Mouse (Mus musculus) monocyte, adult 2 months (primary cell): ENCODE data around the gene Dclk3.

Experiments used
- DNase-seq, 2 experiments: peaks; one replicate each; pipeline ENCODE4 v3.0.0; 2022; ENCODE audit warnings: low spot score in 2 of 2, low read depth in 1 of 2

Dclk3 gene

DNA sequence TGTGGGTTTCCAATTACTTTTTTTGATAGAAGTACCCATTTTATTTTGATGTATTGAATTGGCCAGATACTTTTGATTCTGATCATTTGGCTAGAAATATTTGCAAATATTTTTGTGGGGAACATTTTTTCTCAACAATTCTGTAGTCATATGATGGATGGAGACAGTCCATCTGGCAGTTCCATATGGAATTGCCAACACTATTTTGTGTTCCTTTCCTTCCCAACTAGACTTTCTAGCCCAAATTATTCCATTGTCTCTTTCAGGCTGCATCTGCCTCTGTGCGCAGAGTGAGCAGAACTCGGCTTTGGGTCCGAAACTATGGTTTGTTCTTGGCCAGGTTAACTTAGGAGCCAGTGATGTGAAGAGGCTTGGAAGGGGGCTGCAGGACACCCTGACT, 42.1 kb downstream of the Dclk3 start:
- DNase-seq: no peak

GRCm38 (mm10) chr9:111486645-111487477, 48.0 kb downstream of the Dclk3 start:
- DNase-seq: no peak

GRCm38 (mm10) chr9:111490583-111490982, 51.7 kb downstream of the Dclk3 start:
- DNase-seq: no peak

GRCm38 (mm10) chr9:111491280-111491679, 52.4 kb downstream of the Dclk3 start:
- DNase-seq: no peak

- no peak for DNase-seq
Observed at GRCm38 (mm10) chr9:111493490-111493889, 54.6 kb downstream of the Dclk3 start.

GRCm38 (mm10) chr9:111495561-111495960, 56.7 kb downstream of the Dclk3 start:
- DNase-seq: no peak

- no peak for DNase-seq
Observed at GRCm38 (mm10) chr9:111497074-111497811, 58.4 kb downstream of the Dclk3 start.

DNA sequence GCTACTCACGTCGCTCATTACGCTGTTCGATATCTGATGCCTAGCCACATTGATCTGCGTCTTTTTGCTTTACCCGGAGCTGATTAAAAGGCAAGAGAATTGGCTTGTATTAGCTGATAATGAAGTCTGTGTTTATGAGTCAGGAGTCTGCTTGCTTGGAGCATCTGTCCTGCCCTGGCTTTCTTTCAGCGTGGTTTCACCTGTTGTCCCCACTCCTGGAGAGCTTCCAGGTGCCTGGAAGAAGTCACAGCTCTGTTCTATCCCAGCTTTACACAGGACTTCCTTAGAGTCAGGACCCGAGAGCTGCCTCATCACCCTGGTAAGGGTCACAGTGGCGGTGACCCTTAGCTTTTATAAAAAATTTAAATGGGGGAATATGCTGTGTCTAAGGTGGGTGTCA, 61.3 kb downstream of the Dclk3 start:
- no peak for DNase-seq

DNA sequence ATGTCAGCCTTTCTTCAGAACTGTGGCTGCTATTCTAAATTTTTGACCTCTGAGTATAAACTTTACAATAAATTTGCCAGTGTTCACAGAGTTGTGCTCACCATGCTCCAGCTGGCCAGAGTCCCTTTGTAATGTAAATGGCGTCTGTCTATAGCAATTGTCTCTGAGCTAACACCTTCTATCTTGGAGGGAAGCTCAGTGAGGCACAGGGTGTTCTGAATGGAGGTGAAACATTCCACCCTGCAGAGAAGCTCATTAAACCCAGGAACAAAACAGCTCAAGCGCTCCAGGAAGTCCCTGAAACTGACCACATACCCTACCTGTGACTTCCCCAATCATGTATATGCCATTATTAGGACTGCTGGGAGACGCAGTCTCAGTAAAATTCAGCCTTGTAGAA, 67.2 kb downstream of the Dclk3 start:
- DNase-seq: no peak

- no peak for DNase-seq
Observed at GRCm38 (mm10) chr9:111514586-111515473, 75.9 kb downstream of the Dclk3 start.

GRCm38 (mm10) chr9:111515536-111515935, 76.7 kb downstream of the Dclk3 start:
- DNase-seq: no peak

- no peak for DNase-seq
Observed at GRCm38 (mm10) chr9:111522226-111522625, 83.3 kb downstream of the Dclk3 start.

- DNase-seq: no peak
Observed at GRCm38 (mm10) chr9:111523111-111523510, 84.2 kb downstream of the Dclk3 start.

DNA sequence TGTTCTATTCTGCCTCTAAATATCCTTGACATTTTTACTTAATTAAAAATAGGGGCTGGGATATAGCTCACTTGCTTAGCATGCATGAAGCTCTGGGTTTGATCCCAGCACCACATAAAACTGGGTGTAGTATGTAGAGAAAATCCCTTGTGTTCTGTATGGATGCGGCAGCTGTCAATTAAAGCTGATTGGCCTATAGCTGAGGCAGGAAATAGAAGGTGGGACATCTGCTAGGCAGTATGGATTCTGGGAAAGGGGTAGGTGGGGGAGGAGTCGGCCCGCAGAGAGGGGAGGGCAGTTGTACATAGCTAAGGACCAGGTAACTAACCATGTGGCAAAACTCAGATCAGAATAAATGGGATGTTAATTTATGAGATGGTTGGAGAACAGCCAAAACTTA, 85.0 kb downstream of the Dclk3 start:
- no peak for DNase-seq

GRCm38 (mm10) chr9:111534744-111535423, 96.0 kb downstream of the Dclk3 start:
- DNase-seq: no peak

DNA sequence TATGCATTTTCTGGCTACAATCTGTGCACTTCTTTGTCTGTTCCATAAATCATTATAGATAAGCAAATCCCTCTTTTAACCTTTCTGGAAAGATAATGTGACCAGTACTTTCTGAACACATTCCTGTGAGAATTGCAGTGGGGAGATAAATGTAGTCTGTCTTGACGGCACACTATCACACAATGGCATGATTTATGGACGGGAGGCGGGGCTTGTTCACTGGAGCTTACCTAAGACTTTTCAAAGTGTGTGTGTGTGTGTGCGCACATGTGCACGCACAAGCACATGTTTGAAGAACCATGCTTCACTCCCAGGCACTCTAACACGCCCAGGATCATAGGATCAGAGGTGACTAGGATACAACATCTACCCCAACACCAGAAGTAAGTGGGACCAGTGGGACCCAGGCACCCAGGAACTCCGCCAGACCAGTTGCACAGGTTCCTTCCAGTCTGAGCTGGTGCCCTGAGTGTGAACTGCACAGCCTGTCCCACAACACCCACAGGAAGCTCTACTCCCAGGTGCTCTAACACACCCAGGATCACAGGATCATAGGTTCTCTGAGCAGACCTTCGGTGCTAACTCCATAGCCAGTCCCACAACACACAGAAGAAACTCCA, 96.7 kb downstream of the Dclk3 start:
- DNase-seq: no peak
